9 mouse cellular contexts compared by ENCODE assay signal in genomic region chr9:54604886-54605285, GRCm38 (mm10). TPM values are rescaled to one million over a fixed set of nuclear protein-coding genes. Genes with fewer than 3 reads are reported as not detected.
DNase-seq lines count a peak whose midpoint lies in the region; ATAC-seq and TF ChIP-seq lines count a peak whose summit lies in the region.
"Had no signal": no experiment of that assay in that cellular context is flagged by ENCODE, and none has a peak within 500 bp of the region (broad histone marks: within the 10 kb centered on the region; RNA-seq: fewer than 3 reads in every experiment).

No protein-coding gene starts in this region.

- no peak overlapping the region for H3K27ac ChIP-seq in intestine, embryonic 14.5 days (ENCODE audit: low read depth)
- H3K27ac ChIP-seq in intestine, embryonic 15.5 days, result no peak overlapping the region
- no peak overlapping the region for H3K27ac ChIP-seq in ES-Bruce4 (ENCODE audit: insufficient read depth, low read length)
- H3K27ac ChIP-seq in brown adipose tissue, adult 24 weeks (replicated peaks; ENCODE audit: low read depth, low read length), result peak overlapping the region; percentile 76
- no peak overlapping the region for H3K27ac ChIP-seq in midbrain, embryonic 13.5 days
- H3K27ac ChIP-seq: embryonic facial prominence, embryonic 15.5 days had no signal

- no peaks in the 10 kb centered on the region for H3K4me1 ChIP-seq in intestine, embryonic 14.5 days (replicated peaks; ENCODE audit: control insufficient read depth, insufficient read depth, low read length)
- no peaks in the 10 kb centered on the region for H3K4me1 ChIP-seq in intestine, embryonic 15.5 days (replicated peaks)
- H3K4me1 ChIP-seq in ES-Bruce4 (ENCODE audit: control insufficient read depth, insufficient read depth, low read length), result no peaks in the 10 kb centered on the region
- peaks cover 4% of the 10 kb centered on the region; the same call in 1 of the 2 replicates for H3K4me1 ChIP-seq in brown adipose tissue, adult 24 weeks (ENCODE audit: control insufficient read depth, insufficient read depth, insufficient read length, low read length)
- H3K4me1 ChIP-seq in midbrain, embryonic 13.5 days (replicated peaks), result 0 out of 2 replicates have a peak, but pooled peaks cover 3% of the 10 kb centered on the region
- H3K4me1 ChIP-seq: embryonic facial prominence, embryonic 15.5 days had no signal

- peak; percentile 63 for TF ChIP-seq CTCF in ES-Bruce4 (IDR thresholded peaks at IDR 0.05; ENCODE audit: low read depth, low read length)

- TF ChIP-seq POLR2A in ES-Bruce4 (IDR thresholded peaks at IDR 0.05; ENCODE audit: insufficient read depth, low read length), result no peak

- intact Hi-C loops in left cerebral cortex, postnatal 14 days (cut with DNase I), result loop anchor here (10.0 kb wide), 1 partner anchor 170 kb away; no protein-coding TSS in a partner anchor

- no peaks in the 10 kb centered on the region for H3K9me3 ChIP-seq in intestine, embryonic 14.5 days (ENCODE audit: control insufficient read depth, low read length)
- H3K9me3 ChIP-seq in intestine, embryonic 15.5 days, result no peaks in the 10 kb centered on the region
- no peaks in the 10 kb centered on the region for H3K9me3 ChIP-seq in ES-Bruce4 (replicated peaks; ENCODE audit: control insufficient read depth, insufficient read depth, low read length, poor library complexity, severe bottlenecking)
- no peaks in the 10 kb centered on the region for H3K9me3 ChIP-seq in midbrain, embryonic 13.5 days
- H3K9me3 ChIP-seq: embryonic facial prominence, embryonic 15.5 days had no signal

- no peak for TF ChIP-seq EP300 in ES-Bruce4 (IDR thresholded peaks at IDR 0.05; ENCODE audit: insufficient read depth, low read depth, low read length)

- 58% methylated on average over 4 of the region's 4 CpGs for WGBS in intestine, embryonic 14.5 days
- WGBS in intestine, embryonic 15.5 days, result 55% methylated on average over 4 of the region's 4 CpGs
- whole genome bisulfite sequencing in midbrain, embryonic 13.5 days, result 58% methylated on average over 4 of the region's 4 CpGs

- H3K36me3 ChIP-seq in intestine, embryonic 14.5 days (ENCODE audit: control insufficient read depth, insufficient read depth, low read length), result peaks cover 46% of the 10 kb centered on the region
- H3K36me3 ChIP-seq in intestine, embryonic 15.5 days, result peaks cover 15% of the 10 kb centered on the region
- H3K36me3 ChIP-seq in ES-Bruce4 (ENCODE audit: control insufficient read depth, insufficient read depth, low read length, poor library complexity, severe bottlenecking), result peaks cover 26% of the 10 kb centered on the region
- peaks cover 50% of the 10 kb centered on the region for H3K36me3 ChIP-seq in midbrain, embryonic 13.5 days

- no peaks in the 10 kb centered on the region for H3K27me3 ChIP-seq in intestine, embryonic 14.5 days (replicated peaks; ENCODE audit: control insufficient read depth, insufficient read depth, low read length)
- no peaks in the 10 kb centered on the region for H3K27me3 ChIP-seq in intestine, embryonic 15.5 days (replicated peaks)
- no peaks in the 10 kb centered on the region for H3K27me3 ChIP-seq in ES-Bruce4 (ENCODE audit: control insufficient read depth, insufficient read depth, low read length, poor library complexity, severe bottlenecking)
- no peaks in the 10 kb centered on the region for H3K27me3 ChIP-seq in midbrain, embryonic 13.5 days
- H3K27me3 ChIP-seq: embryonic facial prominence, embryonic 15.5 days had no signal

- H3K4me3 ChIP-seq in intestine, embryonic 14.5 days (ENCODE audit: low read depth, low read length), result no peak overlapping the region
- H3K4me3 ChIP-seq in intestine, embryonic 15.5 days (replicated peaks), result no peak overlapping the region
- H3K4me3 ChIP-seq in ES-Bruce4 (ENCODE audit: low read depth, low read length), result no peak overlapping the region
- H3K4me3 ChIP-seq in brown adipose tissue, adult 24 weeks (ENCODE audit: insufficient read depth, low read depth, low read length), result no peak overlapping the region
- H3K4me3 ChIP-seq in midbrain, embryonic 13.5 days (replicated peaks), result no peak overlapping the region
- H3K4me3 ChIP-seq: embryonic facial prominence, embryonic 15.5 days had no signal

- no peak overlapping the region for H3K9ac ChIP-seq in intestine, embryonic 14.5 days (ENCODE audit: low read length)
- no peak overlapping the region for H3K9ac ChIP-seq in intestine, embryonic 15.5 days
- H3K9ac ChIP-seq in ES-Bruce4 (ENCODE audit: low read depth, poor library complexity, severe bottlenecking), result no peak overlapping the region
- H3K9ac ChIP-seq in midbrain, embryonic 13.5 days (replicated peaks), result no peak overlapping the region
- H3K9ac ChIP-seq: embryonic facial prominence, embryonic 15.5 days had no signal

- ATAC-seq in intestine, embryonic 14.5 days (replicated peaks; ENCODE audit: low FRiP score, low TSS enrichment, low read depth), result no peak
- no peak for ATAC-seq in intestine, embryonic 15.5 days
- no peak for ATAC-seq in midbrain, embryonic 13.5 days

- no peak overlapping the region for H3K4me2 ChIP-seq in intestine, embryonic 14.5 days (ENCODE audit: low read length)
- H3K4me2 ChIP-seq in intestine, embryonic 15.5 days (replicated peaks), result no peak overlapping the region
- no peak overlapping the region for H3K4me2 ChIP-seq in midbrain, embryonic 13.5 days (replicated peaks)
- H3K4me2 ChIP-seq: embryonic facial prominence, embryonic 15.5 days had no signal

- peak; percentile 65 for DNase-seq in intestine, embryonic 14.5 days (ENCODE audit: low spot score)
- DNase-seq in frontal cortex, postnatal 25 days (ENCODE audit: low spot score in 2 of 2), result peak; percentile 28 to 39
- peak; percentile 43 to 57 for DNase-seq in left cerebral cortex, postnatal 14 days (ENCODE audit: low spot score in 2 of 2)
- peak; percentile 70 for DNase-seq in retina, postnatal 1 day

RNA-seq across cellular contexts. Expression of gene Idh3a, which starts 18.8 kb away (rescaled TPM):
- polyA plus RNA-seq in intestine, embryonic 14.5 days (2014; fragmentation: Nextera tagmentation; extraction: Ambion mirVana), result 178 and 181 TPM in 2 replicates
- polyA plus RNA-seq in intestine, embryonic 15.5 days (2015; fragmentation: Nextera tagmentation; extraction: Ambion mirVana), result 194 and 206 TPM in 2 replicates
- 134 and 140 TPM in 2 replicates for polyA plus RNA-seq in ES-Bruce4 (2011; ENCODE audit: insufficient read depth, insufficient read length, low read depth, missing spikeins)
- polyA plus RNA-seq in brown adipose tissue, adult 24 weeks (2012; ENCODE audit: insufficient read depth, insufficient read length, missing spikeins), result 1,665 and 1,891 TPM in 2 replicates
- 100 to 1,000 TPM; 225 to 229 TPM for total RNA-seq in left cerebral cortex, postnatal 14 days (2021)
- 109 and 114 TPM in 2 replicates for polyA plus RNA-seq in midbrain, embryonic 13.5 days (2015; fragmentation: Nextera tagmentation; extraction: Ambion mirVana)

RNA-seq across cellular contexts. Expression of gene Cib2, which starts 44.9 kb away (rescaled TPM):
- polyA plus RNA-seq in intestine, embryonic 14.5 days (2014; fragmentation: Nextera tagmentation; extraction: Ambion mirVana), result 15.3 and 19.3 TPM in 2 replicates
- 9.4 and 9.9 TPM in 2 replicates for polyA plus RNA-seq in intestine, embryonic 15.5 days (2015; fragmentation: Nextera tagmentation; extraction: Ambion mirVana)
- polyA plus RNA-seq in ES-Bruce4 (2011; ENCODE audit: insufficient read depth, insufficient read length, low read depth, missing spikeins), result 4.6 and 4.8 TPM in 2 replicates
- polyA plus RNA-seq in brown adipose tissue, adult 24 weeks (2012; ENCODE audit: insufficient read depth, insufficient read length, missing spikeins), result 458 and 493 TPM in 2 replicates
- total RNA-seq in left cerebral cortex, postnatal 14 days (2021), result 10 to 100 TPM; 17.6 to 20.2 TPM
- polyA plus RNA-seq in midbrain, embryonic 13.5 days (2015; fragmentation: Nextera tagmentation; extraction: Ambion mirVana), result 27.8 and 28.5 TPM in 2 replicates

RNA-seq across cellular contexts. Expression of gene Acsbg1, which starts 56.8 kb away (rescaled TPM):
- polyA plus RNA-seq in intestine, embryonic 14.5 days (2014; fragmentation: Nextera tagmentation; extraction: Ambion mirVana), result 0.22 and 0.38 TPM in 2 replicates
- 0.16 and 0.52 TPM in 2 replicates for polyA plus RNA-seq in intestine, embryonic 15.5 days (2015; fragmentation: Nextera tagmentation; extraction: Ambion mirVana)
- 0.61 TPM in 1 of 2 replicates, not detected in the other for polyA plus RNA-seq in ES-Bruce4 (2011; ENCODE audit: insufficient read depth, insufficient read length, low read depth, missing spikeins)
- 0.38 and 1.3 TPM in 2 replicates for polyA plus RNA-seq in brown adipose tissue, adult 24 weeks (2012; ENCODE audit: insufficient read depth, insufficient read length, missing spikeins)
- total RNA-seq in left cerebral cortex, postnatal 14 days (2021), result 100 to 1,000 TPM; 125 to 132 TPM
- 8.8 and 12.2 TPM in 2 replicates for polyA plus RNA-seq in midbrain, embryonic 13.5 days (2015; fragmentation: Nextera tagmentation; extraction: Ambion mirVana)

Comparison
In these comparisons a context has a peak if more than half of its experiments do, and no peak if none do; other contexts are left out.
1. RNA of gene Cib2, which starts 44.9 kb away (polyA plus RNA-seq): 458 to 493 TPM in brown adipose tissue, adult 24 weeks; 27.8 to 28.5 TPM in midbrain, embryonic 13.5 days, 15.3 to 19.3 TPM in intestine, embryonic 14.5 days, 9.4 to 9.9 TPM in intestine, embryonic 15.5 days and 4.6 to 4.8 TPM in ES-Bruce4; every median in the first group is over 10 times any median in the second.
2. Peak in every context shown above with its lines, with median percentiles within 50 percentile points of each other: DNase-seq.